Comparison of ENCODE assay signal across 15 mouse cellular contexts in genomic region chr11:77518051-77518798, GRCm38 (mm10). TPM values are rescaled to one million over a fixed set of nuclear protein-coding genes. Genes with fewer than 3 reads are reported as not detected.
DNase-seq lines count a peak whose midpoint lies in the region; ATAC-seq and TF ChIP-seq lines count a peak whose summit lies in the region.
"Had no signal": no experiment of that assay in that cellular context is flagged by ENCODE, and none has a peak within 500 bp of the region (broad histone marks: within the 10 kb centered on the region; RNA-seq: fewer than 3 reads in every experiment).

No protein-coding gene starts in this region.

- H3K9me3 ChIP-seq in E14TG2a.4 (ENCODE audit: low read length), result no peaks in the 10 kb centered on the region
- H3K9me3 ChIP-seq: stomach, embryonic 15.5 days had no signal

- TF ChIP-seq CTCF in E14TG2a.4 (conservative IDR thresholded peaks at IDR 0.05; ENCODE audit: low read length), result no peak
- no peak for TF ChIP-seq CTCF in small intestine, adult 2 months (IDR thresholded peaks at IDR 0.05; ENCODE audit: extremely low read depth, insufficient read length, insufficient replicate concordance, low read depth, low read length)

- 68% methylated on average over 27 of the region's 27 CpGs for WGBS in small intestine, adult 2 months

- H3K4me3 ChIP-seq in E14TG2a.4 (replicated peaks; ENCODE audit: low read length), result 0 out of 2 replicates have a peak overlapping the region, but pooled peaks have one; percentile 7
- H3K4me3 ChIP-seq in small intestine, adult 2 months (ENCODE audit: low read depth, low read length), result no peak overlapping the region
- H3K4me3 ChIP-seq: stomach, embryonic 15.5 days had no signal

- DNase-seq in cerebellum, adult 9-11 months, result peak; percentile 16
- peak; percentile 19 for DNase-seq in kidney, postnatal 14 days
- DNase-seq in kidney, adult 11 months, result no peak
- no peak for DNase-seq in frontal cortex, postnatal 10 days (ENCODE audit: low spot score in 2 of 2)
- DNase-seq: gastrocnemius, postnatal 14 days; kidney, adult 8-10 months; retina, postnatal 1 day had no signal

- H3K27me3 ChIP-seq in E14TG2a.4 (ENCODE audit: insufficient read depth, low read length), result peaks cover 76% of the 10 kb centered on the region
- H3K27me3 ChIP-seq in small intestine, adult 2 months (ENCODE audit: control insufficient read depth, insufficient read depth, low read length), result no peaks in the 10 kb centered on the region; the same call in 1 of the 2 replicates
- H3K27me3 ChIP-seq: CH12.LX had no signal

- peak overlapping the region; percentile 48 for H3K27ac ChIP-seq in small intestine, adult 2 months (ENCODE audit: insufficient read depth, low read depth, low read length)
- H3K27ac ChIP-seq: stomach, embryonic 15.5 days had no signal

- H3K4me1 ChIP-seq in E14TG2a.4 (replicated peaks; ENCODE audit: low read depth, low read length), result peaks cover 44% of the 10 kb centered on the region
- H3K4me1 ChIP-seq in small intestine, adult 2 months (ENCODE audit: control insufficient read depth, insufficient read depth, insufficient read length, low read length), result peaks cover 27% of the 10 kb centered on the region

- no peak for ATAC-seq in cerebellum, adult (ENCODE audit: insufficient number of reproducible peaks, low FRiP score, low TSS enrichment)
- ATAC-seq in erythroid progenitor cell, adult 5-6 weeks (replicated peaks; ENCODE audit: low FRiP score, poor library complexity, severe bottlenecking), result no peak

- no peaks in the 10 kb centered on the region for H3K36me3 ChIP-seq in E14TG2a.4 (ENCODE audit: insufficient read depth, low read length)
- no peaks in the 10 kb centered on the region for H3K36me3 ChIP-seq in small intestine, adult 2 months (ENCODE audit: control insufficient read depth, insufficient read depth, low read length)
- H3K36me3 ChIP-seq: stomach, embryonic 15.5 days had no signal

- TF ChIP-seq POLR2A in small intestine, adult 2 months (IDR thresholded peaks at IDR 0.05; ENCODE audit: low read depth, low read length), result no peak

RNA-seq across cellular contexts. Expression of gene Gm10392, which starts 0.8 kb away (rescaled TPM):
- polyA plus RNA-seq in small intestine, adult 2 months (2012; rRNA removed), result not detected in 2 replicates
- total RNA-seq in erythroid progenitor cell, adult 5-6 weeks (2015; ENCODE audit: low replicate concordance), result not detected in 2 replicates
- total RNA-seq in erythroid progenitor cell, adult 5-6 weeks (2017; ENCODE audit: low replicate concordance), result 0.13 TPM in 1 of 2 replicates, not detected in the other
- total RNA-seq: gastrocnemius, postnatal 14 days; heart, postnatal 4 days; layer of hippocampus, postnatal 25 days had no signal

RNA-seq across cellular contexts. Expression of gene Trp53i13, which starts 2.4 kb away (rescaled TPM):
- 15.2 and 46.8 TPM in 2 replicates for polyA plus RNA-seq in small intestine, adult 2 months (2012; rRNA removed)
- 0.84 TPM in 1 of 2 replicates, not detected in the other for total RNA-seq in erythroid progenitor cell, adult 5-6 weeks (2015; ENCODE audit: low replicate concordance)
- total RNA-seq in erythroid progenitor cell, adult 5-6 weeks (2017; ENCODE audit: low replicate concordance), result 2.0 and 6.7 TPM in 2 replicates

RNA-seq across cellular contexts. Expression of gene Abhd15, which starts 3.3 kb away (rescaled TPM):
- 2.7 and 3.7 TPM in 2 replicates for polyA plus RNA-seq in small intestine, adult 2 months (2012; rRNA removed)
- not detected in 2 replicates for total RNA-seq in erythroid progenitor cell, adult 5-6 weeks (2015; ENCODE audit: low replicate concordance)
- 0.68 and 0.90 TPM in 2 replicates for total RNA-seq in erythroid progenitor cell, adult 5-6 weeks (2017; ENCODE audit: low replicate concordance)

RNA-seq across cellular contexts. Expression of gene Git1, which starts 24.9 kb away (rescaled TPM):
- polyA plus RNA-seq in small intestine, adult 2 months (2012; rRNA removed), result 50.0 and 119 TPM in 2 replicates
- total RNA-seq in erythroid progenitor cell, adult 5-6 weeks (2015; ENCODE audit: low replicate concordance), result 9.2 and 15.5 TPM in 2 replicates
- 6.8 and 11.6 TPM in 2 replicates for total RNA-seq in erythroid progenitor cell, adult 5-6 weeks (2017; ENCODE audit: low replicate concordance)

RNA-seq across cellular contexts. Expression of gene Ankrd13b, which starts 28.7 kb away (rescaled TPM):
- 9.2 and 12.0 TPM in 2 replicates for polyA plus RNA-seq in small intestine, adult 2 months (2012; rRNA removed)
- 3.2 and 3.8 TPM in 2 replicates for total RNA-seq in erythroid progenitor cell, adult 5-6 weeks (2015; ENCODE audit: low replicate concordance)
- 0.64 TPM in 1 of 2 replicates, not detected in the other for total RNA-seq in erythroid progenitor cell, adult 5-6 weeks (2017; ENCODE audit: low replicate concordance)

Comparison
In these comparisons a context has a peak if more than half of its experiments do, and no peak if none do; other contexts are left out.
1. DNase-seq: peak in cerebellum, adult 9-11 months (single experiment) and kidney, postnatal 14 days (single experiment); none in kidney, adult 11 months (single experiment) and frontal cortex, postnatal 10 days (0 of 2).